Mouse (Mus musculus): ENCODE data around the gene Sfmbt2. TPM values are rescaled to one million over a fixed set of nuclear protein-coding genes. Genes with fewer than 3 reads are reported as not detected.
A peak's percentile ranks its signal among the peaks of the same experiment; 100 is the strongest.

Sfmbt2 gene
- polyA plus RNA-seq, 1 experiment from 2014 or later, result 2.3 TPM

GRCm38 (mm10) chr2:10374207-10375023, 4.1 kb downstream of the Sfmbt2 start:
- under 1% methylated on average over 34 of the region's 34 CpGs for WGBS
- Histone ChIP-seq H3K4me3 (ENCODE audit: low read depth, low read length) (peak overlapping the region; percentile 50), H3K4me1 (ENCODE audit: control insufficient read depth, insufficient read depth, low read length) (peaks cover 11% of the 10 kb centered on the region), H3K27me3 (ENCODE audit: control insufficient read depth, insufficient read depth, low read length) (peaks cover 36% of the 10 kb centered on the region), H3K36me3 (ENCODE audit: control insufficient read depth, insufficient read depth, low read length) (no peaks in the 10 kb centered on the region), H3K9me3 (ENCODE audit: control insufficient read depth, low read depth, low read length) (no peaks in the 10 kb centered on the region), H3K9ac (replicated peaks; ENCODE audit: low read depth, low read length) (no peak overlapping the region), H3K4me2 (replicated peaks; ENCODE audit: low read depth, low read length) (peak overlapping the region; percentile 96), H3K27ac (ENCODE audit: low read length) (no peak overlapping the region)
- peak; percentile 42 for ATAC-seq (ENCODE audit: insufficient number of reproducible peaks, insufficient read depth, low FRiP score, low read depth)

- Histone ChIP-seq H3K36me3 (ENCODE audit: control insufficient read depth, insufficient read depth, low read length) (no peaks in the 10 kb centered on the region), H3K9me3 (ENCODE audit: control insufficient read depth, low read depth, low read length) (no peaks in the 10 kb centered on the region), H3K4me3 (ENCODE audit: low read depth, low read length) (peak overlapping the region; percentile 50), H3K4me2 (replicated peaks; ENCODE audit: low read depth, low read length) (peak overlapping the region; percentile 96), H3K27ac (ENCODE audit: low read length) (no peak overlapping the region), H3K4me1 (ENCODE audit: control insufficient read depth, insufficient read depth, low read length) (peaks cover 11% of the 10 kb centered on the region), H3K9ac (replicated peaks; ENCODE audit: low read depth, low read length) (no peak overlapping the region), H3K27me3 (ENCODE audit: control insufficient read depth, insufficient read depth, low read length) (peaks cover 33% of the 10 kb centered on the region)
- 0 out of 2 replicates have a peak, but pooled peaks have one; percentile 8 for ATAC-seq (ENCODE audit: insufficient number of reproducible peaks, insufficient read depth, low FRiP score, low read depth)
- WGBS, result 2% methylated on average over 22 of the region's 22 CpGs
These were observed 4.7 kb downstream of the Sfmbt2 start for GRCm38 (mm10) chr2:10375024-10375372.

GRCm38 (mm10) chr2:10389988-10390387, 19.7 kb downstream of the Sfmbt2 start:
- Histone ChIP-seq H3K4me1 (ENCODE audit: control insufficient read depth, insufficient read depth, low read length) (no peaks in the 10 kb centered on the region), H3K9ac (replicated peaks; ENCODE audit: low read depth, low read length) (no peak overlapping the region), H3K4me2 (replicated peaks; ENCODE audit: low read depth, low read length) (no peak overlapping the region), H3K4me3 (ENCODE audit: low read depth, low read length) (no peak overlapping the region), H3K36me3 (ENCODE audit: control insufficient read depth, insufficient read depth, low read length) (no peaks in the 10 kb centered on the region), H3K27me3 (ENCODE audit: control insufficient read depth, insufficient read depth, low read length) (no peaks in the 10 kb centered on the region), H3K27ac (ENCODE audit: low read length) (no peak overlapping the region), H3K9me3 (ENCODE audit: control insufficient read depth, low read depth, low read length) (no peaks in the 10 kb centered on the region)
- 85% methylated on average over 4 of the region's 4 CpGs for WGBS
- ATAC-seq (ENCODE audit: insufficient number of reproducible peaks, insufficient read depth, low FRiP score, low read depth), result no peak

GRCm38 (mm10) chr2:10390791-10391190, 20.5 kb downstream of the Sfmbt2 start:
- WGBS, result 38% methylated on average over 7 of the region's 7 CpGs
- no peak overlapping the region for H3K4me2 ChIP-seq (replicated peaks; ENCODE audit: low read depth, low read length)
- H3K9ac ChIP-seq (replicated peaks; ENCODE audit: low read depth, low read length), result no peak overlapping the region
- no peak overlapping the region for H3K27ac ChIP-seq (ENCODE audit: low read length)
- H3K27me3 ChIP-seq (ENCODE audit: control insufficient read depth, insufficient read depth, low read length), result no peaks in the 10 kb centered on the region
- H3K36me3 ChIP-seq (ENCODE audit: control insufficient read depth, insufficient read depth, low read length), result no peaks in the 10 kb centered on the region
- ATAC-seq (ENCODE audit: insufficient number of reproducible peaks, insufficient read depth, low FRiP score, low read depth), result no peak
- H3K9me3 ChIP-seq (ENCODE audit: control insufficient read depth, low read depth, low read length), result no peaks in the 10 kb centered on the region
- H3K4me3 ChIP-seq (ENCODE audit: low read depth, low read length), result no peak overlapping the region
- H3K4me1 ChIP-seq (ENCODE audit: control insufficient read depth, insufficient read depth, low read length), result no peaks in the 10 kb centered on the region

- Histone ChIP-seq H3K4me2 (replicated peaks; ENCODE audit: low read depth, low read length) (no peak overlapping the region), H3K4me3 (ENCODE audit: low read depth, low read length) (no peak overlapping the region), H3K9ac (replicated peaks; ENCODE audit: low read depth, low read length) (no peak overlapping the region), H3K36me3 (ENCODE audit: control insufficient read depth, insufficient read depth, low read length) (no peaks in the 10 kb centered on the region), H3K27ac (ENCODE audit: low read length) (no peak overlapping the region), H3K4me1 (ENCODE audit: control insufficient read depth, insufficient read depth, low read length) (no peaks in the 10 kb centered on the region), H3K27me3 (ENCODE audit: control insufficient read depth, insufficient read depth, low read length) (no peaks in the 10 kb centered on the region), H3K9me3 (ENCODE audit: control insufficient read depth, low read depth, low read length) (no peaks in the 10 kb centered on the region)
- ATAC-seq (ENCODE audit: insufficient number of reproducible peaks, insufficient read depth, low FRiP score, low read depth), result no peak
- WGBS, result 92% methylated on average over 11 of the region's 11 CpGs
These were observed 24.8 kb downstream of the Sfmbt2 start for GRCm38 (mm10) chr2:10395143-10395542.

GRCm38 (mm10) chr2:10397790-10398189, 27.5 kb downstream of the Sfmbt2 start:
- H3K4me3 ChIP-seq (ENCODE audit: low read depth, low read length), result no peak overlapping the region
- H3K27me3 ChIP-seq (ENCODE audit: control insufficient read depth, insufficient read depth, low read length), result no peaks in the 10 kb centered on the region
- H3K4me1 ChIP-seq (ENCODE audit: control insufficient read depth, insufficient read depth, low read length), result 0 out of 2 replicates have a peak, but pooled peaks cover 2% of the 10 kb centered on the region
- H3K36me3 ChIP-seq (ENCODE audit: control insufficient read depth, insufficient read depth, low read length), result no peaks in the 10 kb centered on the region
- no peak overlapping the region for H3K9ac ChIP-seq (replicated peaks; ENCODE audit: low read depth, low read length)
- peak; percentile 53; the same call in 1 of the 2 replicates for ATAC-seq (ENCODE audit: insufficient number of reproducible peaks, insufficient read depth, low FRiP score, low read depth)
- H3K27ac ChIP-seq (ENCODE audit: low read length), result no peak overlapping the region
- WGBS, result 50% methylated on average over 9 of the region's 9 CpGs
- no peaks in the 10 kb centered on the region for H3K9me3 ChIP-seq (ENCODE audit: control insufficient read depth, low read depth, low read length)
- H3K4me2 ChIP-seq (replicated peaks; ENCODE audit: low read depth, low read length), result no peak overlapping the region

GRCm38 (mm10) chr2:10406151-10406550, 35.8 kb downstream of the Sfmbt2 start:
- no peak overlapping the region for H3K9ac ChIP-seq (replicated peaks; ENCODE audit: low read depth, low read length)
- no peak for ATAC-seq (ENCODE audit: insufficient number of reproducible peaks, insufficient read depth, low FRiP score, low read depth)
- no peaks in the 10 kb centered on the region for H3K9me3 ChIP-seq (ENCODE audit: control insufficient read depth, low read depth, low read length)
- H3K27ac ChIP-seq (ENCODE audit: low read length), result no peak overlapping the region
- H3K4me1 ChIP-seq (ENCODE audit: control insufficient read depth, insufficient read depth, low read length), result no peaks in the 10 kb centered on the region
- no peaks in the 10 kb centered on the region for H3K36me3 ChIP-seq (ENCODE audit: control insufficient read depth, insufficient read depth, low read length)
- no peak overlapping the region for H3K4me2 ChIP-seq (replicated peaks; ENCODE audit: low read depth, low read length)
- WGBS, result 84% methylated on average over 2 of the region's 2 CpGs
- H3K4me3 ChIP-seq (ENCODE audit: low read depth, low read length), result no peak overlapping the region
- H3K27me3 ChIP-seq (ENCODE audit: control insufficient read depth, insufficient read depth, low read length), result no peaks in the 10 kb centered on the region

- Histone ChIP-seq H3K4me1 (ENCODE audit: control insufficient read depth, insufficient read depth, low read length) (no peaks in the 10 kb centered on the region), H3K27ac (ENCODE audit: low read length) (no peak overlapping the region), H3K9me3 (ENCODE audit: control insufficient read depth, low read depth, low read length) (no peaks in the 10 kb centered on the region), H3K27me3 (ENCODE audit: control insufficient read depth, insufficient read depth, low read length) (no peaks in the 10 kb centered on the region), H3K4me3 (ENCODE audit: low read depth, low read length) (no peak overlapping the region), H3K9ac (replicated peaks; ENCODE audit: low read depth, low read length) (no peak overlapping the region), H3K4me2 (replicated peaks; ENCODE audit: low read depth, low read length) (no peak overlapping the region), H3K36me3 (ENCODE audit: control insufficient read depth, insufficient read depth, low read length) (no peaks in the 10 kb centered on the region)
- WGBS, result 87% methylated on average over 13 of the region's 13 CpGs
- ATAC-seq (ENCODE audit: insufficient number of reproducible peaks, insufficient read depth, low FRiP score, low read depth), result no peak
These were observed 39.1 kb downstream of the Sfmbt2 start for GRCm38 (mm10) chr2:10409422-10409821.

GRCm38 (mm10) chr2:10410069-10410468, 39.8 kb downstream of the Sfmbt2 start:
- WGBS, result 92% methylated on average over 5 of the region's 5 CpGs
- H3K4me3 ChIP-seq (ENCODE audit: low read depth, low read length), result no peak overlapping the region

More at GRCm38 (mm10) chr2:10410069-10410468, 39.8 kb downstream of the Sfmbt2 start:
- no peak overlapping the region for H3K4me2 ChIP-seq (replicated peaks; ENCODE audit: low read depth, low read length)
- H3K9ac ChIP-seq (replicated peaks; ENCODE audit: low read depth, low read length), result no peak overlapping the region
- H3K27me3 ChIP-seq (ENCODE audit: control insufficient read depth, insufficient read depth, low read length), result no peaks in the 10 kb centered on the region
- ATAC-seq (ENCODE audit: insufficient number of reproducible peaks, insufficient read depth, low FRiP score, low read depth), result no peak
- H3K4me1 ChIP-seq (ENCODE audit: control insufficient read depth, insufficient read depth, low read length), result no peaks in the 10 kb centered on the region
- no peaks in the 10 kb centered on the region for H3K36me3 ChIP-seq (ENCODE audit: control insufficient read depth, insufficient read depth, low read length)
- no peak overlapping the region for H3K27ac ChIP-seq (ENCODE audit: low read length)
- H3K9me3 ChIP-seq (ENCODE audit: control insufficient read depth, low read depth, low read length), result no peaks in the 10 kb centered on the region

Data from stomach, embryonic 14.5 days (tissue).